Mouse (Mus musculus) ES-E14 (cell line): Measurements from ENCODE around the gene S100a7a.

Experiments
- CHD2 ChIP-seq: IDR thresholded peaks from 2 replicates; pipeline ENCODE4 v1.6.1; 2014; ENCODE audit warnings: mild to moderate bottlenecking, low read depth, low read length, inconsistent platforms
- HCFC1 ChIP-seq: IDR thresholded peaks from 2 replicates; pipeline ENCODE4 v1.6.1; 2012; ENCODE audit warnings: low read length, inconsistent platforms, borderline replicate concordance; ENCODE audit not compliant: insufficient read depth
- MAFK ChIP-seq: IDR thresholded peaks from 2 replicates; pipeline ENCODE4 v1.6.1; 2014; ENCODE audit warnings: mild to moderate bottlenecking, low read depth, low read length, inconsistent platforms; ENCODE audit not compliant: insufficient read depth
- ZC3H11A ChIP-seq: IDR thresholded peaks from 2 replicates; pipeline ENCODE4 v1.6.1; 2012; ENCODE audit warnings: low read depth, mild to moderate bottlenecking, inconsistent platforms, low read length, borderline replicate concordance
- ZNF384 ChIP-seq: IDR thresholded peaks from 2 replicates; pipeline ENCODE4 v1.6.1; 2012; ENCODE audit warnings: low read depth, low read length, inconsistent platforms

DNA sequence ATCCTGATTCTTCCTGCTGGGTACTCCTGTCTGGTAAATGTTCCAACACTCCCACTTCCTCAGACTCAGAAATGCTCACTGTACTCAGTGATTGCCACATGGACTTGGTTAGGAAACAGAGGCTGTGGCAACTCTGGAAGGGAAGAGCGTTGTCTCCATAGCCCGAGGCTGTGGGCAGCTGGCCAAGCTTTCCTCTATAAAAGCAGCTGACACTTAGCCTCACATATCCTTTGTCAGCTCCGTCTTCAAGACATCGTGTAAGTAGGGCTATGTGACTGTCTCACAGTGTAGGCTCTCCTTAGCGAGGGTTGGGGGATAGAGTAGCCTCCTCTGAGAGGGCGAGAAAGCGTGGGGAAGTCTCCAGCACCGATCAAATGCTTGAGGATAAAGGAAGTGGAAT is 15.0 kb downstream of the S100a7a start, which contains the start of gene S100a8:
- TF ChIP-seq CHD2 (no peak), ZNF384 (no peak), HCFC1 (no peak), ZC3H11A (no peak), MAFK (no peak)
